Mouse (Mus musculus) small intestine, adult 2 months (tissue): Measurements from ENCODE around the gene Thada. TPM values are rescaled to one million over a fixed set of nuclear protein-coding genes. Genes with fewer than 3 reads are reported as not detected.

Experiments used
- H3K27ac ChIP-seq: fragments of 200-500 bp; 2 replicates; pipeline ENCODE4 v1.5.1; 2012; ENCODE audit warnings: low read depth, low read length, control low read depth, inconsistent platforms; ENCODE audit not compliant: insufficient read depth
- H3K27me3 ChIP-seq: fragments of 200-500 bp; 2 replicates; pipeline ENCODE4 v1.6.1; 2012; ENCODE audit warnings: mild to moderate bottlenecking, moderate library complexity, low read length, inconsistent platforms; ENCODE audit not compliant: control insufficient read depth, insufficient read depth
- H3K36me3 ChIP-seq: fragments of 200-500 bp; 2 replicates; pipeline ENCODE4 v1.6.1; 2012; ENCODE audit warnings: mild to moderate bottlenecking, low read length, control low read depth, inconsistent platforms; ENCODE audit not compliant: control insufficient read depth, insufficient read depth
- H3K4me1 ChIP-seq: fragments of 200-500 bp; 2 replicates; pipeline ENCODE4 v1.6.1; 2012; ENCODE audit warnings: low read length, inconsistent platforms, mixed read lengths; ENCODE audit not compliant: control insufficient read depth, insufficient read depth, insufficient read length
- H3K4me3 ChIP-seq: fragments of 200-500 bp; 2 replicates; pipeline ENCODE4 v1.5.1; 2012; ENCODE audit warnings: low read depth, mild to moderate bottlenecking, control low read depth, inconsistent platforms, low read length, moderate library complexity
- CTCF ChIP-seq: fragments of 200-500 bp; IDR thresholded peaks from 2 replicates; pipeline ENCODE4 v1.5.1; 2012; ENCODE audit warnings: low read depth, mild to moderate bottlenecking, control low read depth, inconsistent platforms, low read length, moderate library complexity, mixed read lengths; ENCODE audit not compliant: insufficient replicate concordance, insufficient read length; ENCODE audit errors: extremely low read depth
- POLR2A ChIP-seq: fragments of 200-500 bp; IDR thresholded peaks from 2 replicates; pipeline ENCODE4 v1.6.1; 2012; ENCODE audit warnings: low read depth, mild to moderate bottlenecking, control low read depth, inconsistent platforms, low read length, moderate library complexity
- WGBS: fragments of 180-500 bp; shearing (Covaris S2); methylation state at CpG from one replicate; pipeline ENCODE4 v1.1.7; 2018; 5-methylcytosine and 5-hydroxymethylcytosine counted together
- polyA plus RNA-seq: library from polyadenylated mRNA; depleted of rRNA; stranded (reverse); fragments of >200 nt; gene quantifications from 2 replicates; pipeline ENCODE4 v1.2.3, GENCODE M21; 2012

The Thada gene
- polyA plus RNA-seq, 1 experiment, result 3.5 TPM

- no peak for TF ChIP-seq POLR2A
- TF ChIP-seq CTCF, result no peak
- H3K4me3 ChIP-seq, result no peak overlapping the region
- peaks cover 2% of the 10 kb centered on the region; the same call in 1 of the 2 replicates for H3K36me3 ChIP-seq
- H3K27ac ChIP-seq, result no peak overlapping the region
- H3K27me3 ChIP-seq, result no peaks in the 10 kb centered on the region
- peaks cover 6% of the 10 kb centered on the region for H3K4me1 ChIP-seq
- 88% methylated on average over 8 of the region's 8 CpGs for WGBS
Observed at GRCm38 (mm10) chr17:84356056-84356887, 109.7 kb downstream of the Thada start.

- Histone ChIP-seq H3K27me3 (no peaks in the 10 kb centered on the region), H3K4me1 (peaks cover 10% of the 10 kb centered on the region), H3K36me3 (peaks cover 2% of the 10 kb centered on the region; the same call in 1 of the 2 replicates), H3K4me3 (no peak overlapping the region), H3K27ac (no peak overlapping the region)
- 91% methylated on average over 3 of the region's 3 CpGs for WGBS
- TF ChIP-seq CTCF, result no peak
- TF ChIP-seq POLR2A, result no peak
Observed at GRCm38 (mm10) chr17:84355006-84355405, 111.0 kb downstream of the Thada start.

- peaks cover 8% of the 10 kb centered on the region for H3K4me1 ChIP-seq
- no peak overlapping the region for H3K27ac ChIP-seq
- H3K36me3 ChIP-seq, result peaks cover 2% of the 10 kb centered on the region; the same call in 1 of the 2 replicates
- no peak for TF ChIP-seq CTCF
- no peak for TF ChIP-seq POLR2A
- WGBS, result 92% methylated on average over 5 of the region's 5 CpGs
- H3K4me3 ChIP-seq, result no peak overlapping the region
- H3K27me3 ChIP-seq, result no peaks in the 10 kb centered on the region
Observed at GRCm38 (mm10) chr17:84353902-84354311, 112.1 kb downstream of the Thada start.

GRCm38 (mm10) chr17:84353224-84353901 lies 112.6 kb downstream of the Thada start:
- Histone ChIP-seq H3K27me3 (no peaks in the 10 kb centered on the region), H3K27ac (no peak overlapping the region), H3K4me3 (no peak overlapping the region), H3K36me3 (peaks cover 2% of the 10 kb centered on the region; the same call in 1 of the 2 replicates), H3K4me1 (peaks cover 8% of the 10 kb centered on the region)
- TF ChIP-seq CTCF, result no peak
- TF ChIP-seq POLR2A, result no peak
- 91% methylated on average over 3 of the region's 3 CpGs for WGBS

- WGBS, result 92% methylated on average over 3 of the region's 3 CpGs
- H3K4me3 ChIP-seq, result no peak overlapping the region
- no peak overlapping the region for H3K27ac ChIP-seq
- 0 out of 2 replicates have a peak, but pooled peaks cover 2% of the 10 kb centered on the region for H3K36me3 ChIP-seq
- H3K27me3 ChIP-seq, result no peaks in the 10 kb centered on the region
- peaks cover 8% of the 10 kb centered on the region for H3K4me1 ChIP-seq
- TF ChIP-seq POLR2A (no peak), CTCF (no peak)
Observed at GRCm38 (mm10) chr17:84352790-84353154, 113.2 kb downstream of the Thada start.

- H3K27me3 ChIP-seq, result no peaks in the 10 kb centered on the region
- H3K27ac ChIP-seq, result no peak overlapping the region
- H3K4me1 ChIP-seq, result peaks cover 8% of the 10 kb centered on the region
- H3K36me3 ChIP-seq, result 0 out of 2 replicates have a peak, but pooled peaks cover 2% of the 10 kb centered on the region
- no peak overlapping the region for H3K4me3 ChIP-seq
- 75% methylated on average over 9 of the region's 9 CpGs for WGBS
- TF ChIP-seq POLR2A (no peak), CTCF (no peak)
Observed at GRCm38 (mm10) chr17:84351912-84352789, 113.9 kb downstream of the Thada start.

GRCm38 (mm10) chr17:84351276-84351675 lies 114.7 kb downstream of the Thada start:
- Histone ChIP-seq H3K27me3 (no peaks in the 10 kb centered on the region), H3K27ac (no peak overlapping the region), H3K4me1 (peaks cover 8% of the 10 kb centered on the region), H3K4me3 (no peak overlapping the region), H3K36me3 (0 out of 2 replicates have a peak, but pooled peaks cover 3% of the 10 kb centered on the region)
- 31% methylated on average over 3 of the region's 3 CpGs for WGBS
- TF ChIP-seq CTCF (no peak), POLR2A (no peak)
